Mouse (Mus musculus) stomach, postnatal 0 days (tissue): ENCODE results near the gene Phldb2.

Experiments used
- CTCF ChIP-seq: IDR thresholded peaks from 2 replicates; pipeline ENCODE4 v1.5.1; 2016; ENCODE audit warnings: antibody characterized with exemption, low read depth, mild to moderate bottlenecking, moderate library complexity
- EP300 ChIP-seq: optimal IDR thresholded peaks from 2 replicates; pipeline ENCODE3; 2016; ENCODE audit warnings: antibody characterized with exemption

- TF ChIP-seq CTCF (no peak), EP300 (no peak)
Observed at GRCm38 (mm10) chr16:45831094-45831872, 122.1 kb downstream of the Phldb2 start.
